In genomic region chr1:80950406-80950805, GRCm38 (mm10) we compare ENCODE assay signal across 16 mouse cellular contexts.
DNase-seq lines count a peak whose midpoint lies in the region; ATAC-seq and TF ChIP-seq lines count a peak whose summit lies in the region.
"Had no signal": no experiment of that assay in that cellular context is flagged by ENCODE, and none has a peak within 500 bp of the region (broad histone marks: within the 10 kb centered on the region; RNA-seq: fewer than 3 reads in every experiment).

No protein-coding gene starts in this region.

- H3K27ac ChIP-seq in embryonic facial prominence, embryonic 14.5 days (replicated peaks; ENCODE audit: low read depth, low read length) = no peak overlapping the region
- no peak overlapping the region for H3K27ac ChIP-seq in embryonic facial prominence, embryonic 10.5 days (replicated peaks)
- H3K27ac ChIP-seq in limb, embryonic 14.5 days (replicated peaks; ENCODE audit: low read depth, low read length) = no peak overlapping the region
- H3K27ac ChIP-seq in limb, embryonic 10.5 days = no peak overlapping the region
- H3K27ac ChIP-seq: forebrain, embryonic 12.5 days; liver, embryonic 12.5 days; stomach, postnatal 0 days had no signal

- no peaks in the 10 kb centered on the region for H3K36me3 ChIP-seq in embryonic facial prominence, embryonic 14.5 days (ENCODE audit: control insufficient read depth, insufficient read depth, low read length)
- H3K36me3 ChIP-seq in embryonic facial prominence, embryonic 10.5 days (replicated peaks) = no peaks in the 10 kb centered on the region
- H3K36me3 ChIP-seq in limb, embryonic 14.5 days (ENCODE audit: control insufficient read depth, insufficient read depth, low read length) = no peaks in the 10 kb centered on the region
- no peaks in the 10 kb centered on the region for H3K36me3 ChIP-seq in limb, embryonic 10.5 days
- H3K36me3 ChIP-seq: forebrain, embryonic 12.5 days; liver, embryonic 12.5 days had no signal

- no peaks in the 10 kb centered on the region for H3K27me3 ChIP-seq in embryonic facial prominence, embryonic 14.5 days (replicated peaks; ENCODE audit: control insufficient read depth, insufficient read depth, low read length)
- no peaks in the 10 kb centered on the region for H3K27me3 ChIP-seq in embryonic facial prominence, embryonic 10.5 days (replicated peaks; ENCODE audit: low read depth, poor library complexity, severe bottlenecking)
- no peaks in the 10 kb centered on the region for H3K27me3 ChIP-seq in limb, embryonic 14.5 days (ENCODE audit: control insufficient read depth, insufficient read depth, low read length)
- H3K27me3 ChIP-seq in limb, embryonic 10.5 days (ENCODE audit: low read depth, poor library complexity, severe bottlenecking) = no peaks in the 10 kb centered on the region
- H3K27me3 ChIP-seq: forebrain, embryonic 12.5 days; liver, embryonic 12.5 days had no signal

- no peak for ATAC-seq in embryonic facial prominence, embryonic 14.5 days (ENCODE audit: low read depth)
- no peak for ATAC-seq in limb, embryonic 14.5 days (ENCODE audit: low FRiP score, low read depth)
- ATAC-seq: inflammation-experienced regulatory T-cells, adult 6 months; liver, embryonic 12.5 days had no signal

- no peak overlapping the region for H3K4me3 ChIP-seq in embryonic facial prominence, embryonic 14.5 days (ENCODE audit: low read depth, low read length)
- no peak overlapping the region for H3K4me3 ChIP-seq in embryonic facial prominence, embryonic 10.5 days
- H3K4me3 ChIP-seq in limb, embryonic 14.5 days (replicated peaks; ENCODE audit: low read length) = no peak overlapping the region
- H3K4me3 ChIP-seq in limb, embryonic 10.5 days = no peak overlapping the region
- H3K4me3 ChIP-seq: forebrain, embryonic 12.5 days; liver, embryonic 12.5 days had no signal

- 82% methylated on average over 4 of the region's 4 CpGs for WGBS in embryonic facial prominence, embryonic 14.5 days
- 89% methylated on average over 4 of the region's 4 CpGs for WGBS in embryonic facial prominence, embryonic 10.5 days
- WGBS in limb, embryonic 14.5 days = 72% methylated on average over 4 of the region's 4 CpGs
- 93% methylated on average over 4 of the region's 4 CpGs for WGBS in limb, embryonic 10.5 days

- no peak for TF ChIP-seq POLR2A in limb, embryonic 14.5 days (IDR thresholded peaks at IDR 0.05; ENCODE audit: borderline replicate concordance, extremely low read depth, insufficient read depth, insufficient read length)

- no peaks in the 10 kb centered on the region for H3K4me1 ChIP-seq in embryonic facial prominence, embryonic 14.5 days (ENCODE audit: control insufficient read depth, insufficient read depth, low read length)
- H3K4me1 ChIP-seq in embryonic facial prominence, embryonic 10.5 days = no peaks in the 10 kb centered on the region
- no peaks in the 10 kb centered on the region for H3K4me1 ChIP-seq in limb, embryonic 14.5 days (ENCODE audit: control insufficient read depth, insufficient read depth, low read length)
- no peaks in the 10 kb centered on the region for H3K4me1 ChIP-seq in limb, embryonic 10.5 days
- H3K4me1 ChIP-seq: forebrain, embryonic 12.5 days; liver, embryonic 12.5 days had no signal

- no peak overlapping the region for H3K9ac ChIP-seq in embryonic facial prominence, embryonic 14.5 days (ENCODE audit: low read depth, low read length)
- no peak overlapping the region for H3K9ac ChIP-seq in limb, embryonic 14.5 days (ENCODE audit: low read depth, low read length, severe bottlenecking)
- H3K9ac ChIP-seq: forebrain, embryonic 12.5 days; liver, embryonic 12.5 days had no signal

- H3K4me2 ChIP-seq in embryonic facial prominence, embryonic 14.5 days (ENCODE audit: low read depth, low read length) = no peak overlapping the region
- no peak overlapping the region for H3K4me2 ChIP-seq in limb, embryonic 14.5 days (replicated peaks; ENCODE audit: low read depth, low read length, severe bottlenecking)
- H3K4me2 ChIP-seq: forebrain, embryonic 12.5 days; liver, embryonic 12.5 days had no signal

- DNase-seq in embryonic facial prominence, embryonic 14.5 days (ENCODE audit: low spot score) = peak; percentile 33
- no peak for DNase-seq in embryonic facial prominence, embryonic 10.5 days (ENCODE audit: low spot score)
- peak; percentile 6 for DNase-seq in limb, embryonic 14.5 days (ENCODE audit: low spot score)
- DNase-seq in limb, embryonic 10.5 days (ENCODE audit: low spot score) = no peak
- DNase-seq in MN1 (ENCODE audit: low spot score) = peak; percentile 19
- peak; percentile 66 for DNase-seq in Muller cell, postnatal 12 days (ENCODE audit: inconsistent ontology term)
- no peak for DNase-seq in thymus, postnatal 0 days (ENCODE audit: low spot score)
- DNase-seq: adrenal gland, adult 2 months; heart, postnatal 4 days; kidney, adult 9 months; right cerebral cortex, postnatal 25 days; thymus, postnatal 36 days had no signal

- H3K9me3 ChIP-seq in embryonic facial prominence, embryonic 14.5 days (ENCODE audit: control insufficient read depth, low read length) = no peaks in the 10 kb centered on the region
- H3K9me3 ChIP-seq in embryonic facial prominence, embryonic 10.5 days = no peaks in the 10 kb centered on the region
- H3K9me3 ChIP-seq in limb, embryonic 14.5 days (ENCODE audit: control insufficient read depth, low read length) = no peaks in the 10 kb centered on the region
- no peaks in the 10 kb centered on the region for H3K9me3 ChIP-seq in limb, embryonic 10.5 days (replicated peaks)
- H3K9me3 ChIP-seq: forebrain, embryonic 12.5 days; liver, embryonic 12.5 days had no signal

Comparison
In these comparisons a context has a peak if more than half of its experiments do, and no peak if none do; other contexts are left out.
1. DNase-seq: peak in embryonic facial prominence, embryonic 14.5 days (single experiment), limb, embryonic 14.5 days (single experiment), MN1 (single experiment) and Muller cell, postnatal 12 days (single experiment); none in embryonic facial prominence, embryonic 10.5 days (single experiment), limb, embryonic 10.5 days (single experiment) and thymus, postnatal 0 days (single experiment).